Mouse (Mus musculus) large intestine, adult 2 months (tissue): Measurements from ENCODE around the gene Thy1. TPM values are rescaled to one million over a fixed set of nuclear protein-coding genes. Genes with fewer than 3 reads are reported as not detected.

Experiments used
- DNase-seq: peaks from one replicate; pipeline ENCODE4 v3.0.0-alpha.2; 2012; ENCODE audit warnings: low read depth, low spot score
- WGBS: fragments of 180-500 bp; shearing (Covaris S2); methylation state at CpG from one replicate; pipeline ENCODE4 v1.1.7; 2018; 5-methylcytosine and 5-hydroxymethylcytosine counted together
- polyA plus RNA-seq: library from polyadenylated mRNA; depleted of rRNA; stranded (reverse); fragments of >200 nt; gene quantifications from 2 replicates; pipeline ENCODE4 v1.2.3, GENCODE M21; 2012

The Thy1 gene
- polyA plus RNA-seq, 1 experiment = 42.2 TPM

DNA sequence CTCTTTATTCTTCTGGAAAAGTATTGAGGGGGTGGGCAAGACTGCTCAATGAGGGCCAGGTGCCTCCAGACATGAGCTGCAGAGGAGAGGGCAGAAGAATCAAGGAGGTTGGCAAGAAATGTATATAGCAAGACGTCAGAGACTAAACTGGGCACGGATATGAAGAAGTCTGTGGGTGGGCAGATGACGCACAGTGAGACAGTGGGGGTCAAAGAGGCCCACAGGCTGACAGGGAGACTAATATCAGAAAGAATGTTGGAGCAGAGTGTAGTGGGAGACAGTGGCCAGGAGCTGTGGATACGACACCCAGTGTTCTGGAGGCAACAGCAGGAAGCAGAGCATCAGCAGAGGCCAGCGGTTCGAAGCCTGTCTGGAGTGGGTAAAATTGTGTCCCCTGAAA, 15.4 kb downstream of the Thy1 start:
- WGBS = 86% methylated on average over 6 of the region's 6 CpGs
- DNase-seq = no peak

DNA sequence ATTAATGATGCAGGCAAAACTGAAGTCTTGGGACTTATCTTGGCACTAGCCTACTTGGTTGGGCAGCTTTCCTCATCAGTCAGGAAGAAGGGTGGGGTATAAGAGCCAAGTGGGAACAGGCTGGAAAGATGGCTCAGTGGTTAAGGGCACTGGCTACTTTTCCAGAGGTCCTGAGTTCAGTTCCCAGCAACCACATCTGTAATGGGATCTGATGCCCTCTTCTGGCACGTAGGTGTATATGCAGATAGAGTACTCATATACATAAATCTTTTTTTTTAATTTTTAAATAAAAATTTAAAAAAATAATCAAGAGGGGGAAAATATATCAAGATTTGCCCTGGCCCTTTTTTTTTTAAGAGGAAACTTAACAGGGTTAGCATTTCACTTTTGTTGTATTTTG, 22.0 kb downstream of the Thy1 start:
- 26% methylated on average over 1 of the region's 1 CpGs for WGBS
- DNase-seq = no peak

DNA sequence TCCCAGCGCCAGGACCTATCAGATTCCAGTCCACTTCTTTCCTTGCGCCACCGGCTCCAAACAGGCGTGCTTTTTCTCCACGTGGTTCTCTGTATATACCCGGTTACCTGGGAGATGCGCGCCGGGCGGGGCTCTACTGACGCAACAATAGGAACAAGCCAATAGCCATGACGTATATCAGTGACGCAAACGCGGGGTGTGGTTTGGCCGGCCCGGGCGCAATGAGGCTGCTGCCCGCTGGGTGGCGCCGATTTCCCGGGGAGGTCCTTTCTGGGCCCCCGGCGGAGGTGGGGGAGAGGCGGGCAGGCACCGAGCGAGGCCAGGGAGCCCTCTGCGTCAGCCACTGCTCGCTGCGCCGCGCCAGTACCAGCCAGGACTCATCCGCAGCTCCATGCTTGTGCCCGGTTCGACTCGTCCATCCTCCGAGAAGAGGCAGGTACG, 23.6 kb downstream of the Thy1 start, which contains the start of gene Usp2:
Gene Usp2, plus strand, starts transcription at position 237 of the 441 bp plus-strand sequence.
- peak; percentile 92 for DNase-seq
- under 1% methylated on average over 38 of the region's 38 CpGs for WGBS

DNA sequence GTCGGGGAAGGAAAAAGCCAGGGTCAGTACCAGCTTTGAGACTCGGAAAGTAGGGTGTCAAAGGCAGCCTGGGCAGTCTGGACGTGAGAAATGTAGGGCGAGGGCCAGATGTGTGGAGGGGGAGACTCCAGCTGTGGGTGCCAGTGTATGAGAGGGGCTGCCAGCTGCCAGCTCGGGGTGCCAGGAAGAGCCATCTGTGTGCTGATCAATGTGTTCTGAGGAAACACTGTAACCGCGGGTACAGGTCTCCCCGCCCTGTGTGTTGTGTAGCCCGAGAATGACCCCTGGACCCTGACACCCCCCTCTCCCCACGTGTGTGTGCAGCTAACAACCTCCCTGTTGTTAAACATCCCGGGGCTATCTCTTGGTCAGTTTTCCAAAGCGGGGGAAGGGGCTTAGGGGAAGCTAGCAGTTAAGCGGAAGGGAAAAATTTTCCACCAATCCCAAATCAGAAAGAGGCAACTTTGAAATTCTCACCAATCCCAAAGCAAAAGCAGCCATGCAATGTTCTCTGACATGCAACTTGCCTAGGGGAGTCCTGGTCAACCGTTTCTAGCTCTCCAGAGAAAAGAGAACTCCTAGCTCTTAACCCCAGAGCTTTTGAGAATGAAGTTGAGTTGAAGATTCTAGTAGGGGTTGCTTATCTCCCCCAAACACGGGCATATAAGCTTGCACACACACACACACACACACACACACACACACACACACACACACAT, 24.2 kb downstream of the Thy1 start:
- no peak for DNase-seq
- WGBS = 11% methylated on average over 15 of the region's 15 CpGs

DNA sequence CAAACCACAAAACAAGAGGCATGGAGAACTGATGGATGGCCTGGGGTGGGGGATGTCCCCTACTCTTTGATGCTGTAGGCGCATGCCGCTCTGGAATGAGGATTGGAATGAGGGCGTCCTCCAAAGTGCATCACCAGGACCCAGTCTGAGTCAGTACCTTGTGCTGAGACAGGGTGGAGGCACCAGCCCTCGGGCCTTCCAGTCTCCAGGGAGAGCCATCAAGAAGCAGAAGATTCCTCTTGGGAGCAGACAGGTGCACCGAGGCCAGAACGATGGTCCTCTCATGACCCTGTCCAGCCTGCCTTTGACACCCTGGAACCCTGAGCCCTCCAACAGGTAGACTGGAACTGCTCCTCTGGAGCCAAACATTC, 24.8 kb downstream of the Thy1 start:
- DNase-seq = no peak
- 83% methylated on average over 6 of the region's 6 CpGs for WGBS

DNA sequence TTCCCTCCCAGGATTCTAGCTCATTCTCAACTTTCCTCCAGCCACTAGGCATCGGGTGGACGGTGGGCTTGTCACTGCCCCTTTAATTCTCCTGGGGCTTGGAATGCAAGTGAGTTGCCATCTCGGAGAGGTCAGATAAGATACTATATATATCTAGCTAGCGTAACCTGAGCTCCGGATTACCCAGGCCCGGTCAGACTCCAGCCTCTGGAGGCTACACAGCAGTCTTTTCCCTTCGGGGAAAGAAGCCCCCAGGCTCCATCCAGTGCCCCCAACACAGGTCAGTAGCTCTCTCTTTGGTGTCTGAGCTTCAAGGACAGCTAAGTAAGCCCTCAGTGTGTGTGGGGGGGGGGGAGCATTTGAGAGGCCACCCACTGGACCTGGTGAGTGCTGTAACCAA, 26.1 kb downstream of the Thy1 start:
- DNase-seq = no peak
- WGBS = 60% methylated on average over 7 of the region's 7 CpGs

DNA sequence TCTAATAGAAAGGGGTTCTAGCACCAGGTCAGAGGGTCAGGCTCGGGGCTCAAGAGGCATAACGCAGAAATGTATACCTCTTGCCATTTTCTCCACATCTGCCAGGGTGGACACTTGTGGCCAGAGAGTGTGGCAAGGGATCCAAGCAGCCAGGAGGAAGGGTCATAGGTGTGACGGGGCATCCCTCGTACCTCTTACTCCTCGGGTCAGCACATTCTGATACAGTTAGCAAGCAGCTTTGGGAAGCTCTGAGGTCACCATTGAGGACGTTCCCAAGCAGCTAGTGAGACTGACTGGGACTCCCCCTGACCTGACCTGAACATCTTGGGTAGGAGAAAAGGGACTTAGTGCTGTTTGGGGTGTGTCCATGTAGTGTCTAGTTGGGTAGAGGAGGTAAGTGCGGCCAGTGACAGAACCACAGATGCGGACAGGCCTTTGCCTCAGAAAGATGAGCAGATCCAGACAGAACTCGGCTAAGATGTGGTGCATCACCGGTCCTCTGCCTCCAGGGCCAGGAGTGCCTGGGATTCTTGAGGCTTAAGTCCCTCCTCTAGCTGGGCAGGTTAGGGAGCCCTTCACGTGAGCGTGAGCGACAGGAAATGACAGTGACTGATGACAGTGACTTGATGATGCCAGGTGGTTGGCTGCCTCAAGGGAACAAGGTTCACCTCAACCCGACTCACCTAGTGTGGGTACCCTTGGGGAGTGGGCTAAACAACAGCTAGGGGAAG, 27.1 kb downstream of the Thy1 start:
- no peak for DNase-seq
- WGBS = 80% methylated on average over 14 of the region's 14 CpGs

DNA sequence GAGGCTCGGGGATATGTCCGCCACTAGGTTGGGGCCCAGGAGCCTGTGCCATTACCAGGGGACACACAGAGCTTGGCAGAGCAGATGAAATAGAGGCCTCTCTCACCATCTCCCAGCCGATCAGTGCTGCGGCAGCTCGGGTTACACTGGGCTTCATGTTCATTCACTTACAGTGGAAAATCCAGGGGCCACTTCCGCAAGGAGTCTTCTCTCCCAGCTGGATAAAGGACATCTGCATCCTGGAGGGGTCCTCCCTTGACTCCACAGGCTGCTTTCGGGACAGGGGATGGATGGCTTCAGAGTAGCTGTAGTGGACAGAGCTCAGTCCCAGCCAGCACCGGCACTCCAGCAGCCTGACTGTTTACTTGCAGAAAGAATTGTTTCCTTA, 27.7 kb downstream of the Thy1 start:
- 64% methylated on average over 8 of the region's 8 CpGs for WGBS
- no peak for DNase-seq

DNA sequence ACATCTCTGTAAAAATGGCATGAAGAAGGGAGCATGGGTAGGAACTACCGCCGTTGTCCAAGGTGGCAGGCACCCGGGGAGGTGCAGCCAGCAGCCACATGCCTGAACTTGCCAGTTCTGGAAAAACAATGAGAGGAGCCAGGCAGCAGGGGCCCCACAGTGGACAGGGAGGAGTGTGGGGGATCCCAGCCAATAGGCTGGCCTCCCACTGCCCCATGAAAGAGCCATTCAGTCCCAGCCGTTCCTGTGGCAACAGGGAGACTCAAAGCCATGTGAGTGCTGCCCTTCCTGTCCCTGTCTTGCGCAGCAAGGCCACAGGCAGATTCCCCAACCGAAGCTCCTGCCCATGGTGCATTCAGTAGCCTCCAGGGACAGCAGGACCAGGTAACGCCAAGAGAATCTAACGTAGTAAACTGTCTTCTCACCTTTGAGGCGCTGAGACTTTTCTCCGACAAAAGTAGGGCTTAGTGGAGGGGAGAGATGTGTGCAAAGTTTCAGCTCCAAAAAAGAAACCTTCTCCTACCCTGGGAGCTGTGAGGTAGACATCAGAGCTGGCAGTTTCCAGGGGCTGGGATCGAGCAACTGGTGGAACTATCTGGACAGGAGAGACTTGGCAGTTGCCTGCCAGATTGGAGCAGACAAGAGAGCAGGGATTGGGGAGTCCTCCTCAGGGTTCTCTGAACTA, 28.9 kb downstream of the Thy1 start:
- DNase-seq = no peak
- 53% methylated on average over 11 of the region's 11 CpGs for WGBS

DNA sequence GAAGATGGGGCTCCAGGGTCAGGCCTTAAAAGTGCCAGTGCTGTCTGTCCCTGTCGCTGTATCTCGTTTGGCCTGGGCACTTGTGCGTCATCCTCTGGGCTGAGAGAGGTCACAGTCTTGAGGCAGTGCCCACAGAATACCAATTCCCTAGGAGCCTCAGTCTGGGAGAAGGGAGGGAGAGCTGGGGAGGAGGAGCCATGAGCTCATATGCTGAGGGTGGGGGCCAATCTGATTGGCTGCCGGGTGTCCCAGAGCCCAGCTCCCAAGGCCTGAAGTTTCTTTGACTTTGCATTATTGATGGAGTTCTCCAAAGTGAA, 29.4 kb downstream of the Thy1 start:
- DNase-seq = no peak
- 59% methylated on average over 4 of the region's 4 CpGs for WGBS

DNA sequence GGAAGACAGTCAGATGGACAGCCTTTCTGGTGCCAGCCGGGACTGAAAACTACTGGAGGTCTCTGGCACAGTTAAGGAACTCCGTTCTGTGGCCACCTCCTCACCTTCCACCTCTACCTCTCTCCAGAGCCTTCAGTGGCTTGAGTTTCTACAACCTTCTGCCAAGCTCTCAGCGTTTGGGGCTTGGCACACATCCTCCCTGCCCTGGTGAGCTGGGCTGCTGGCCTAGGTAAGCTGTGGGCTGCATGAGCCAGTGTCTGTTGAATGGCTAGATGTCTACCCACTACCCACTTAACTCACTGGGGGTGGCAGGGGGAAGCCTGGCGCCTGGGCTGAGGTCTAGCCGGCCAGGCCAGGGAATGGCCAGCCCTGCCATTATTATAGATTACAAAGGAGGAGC, 29.9 kb downstream of the Thy1 start:
- 87% methylated on average over 5 of the region's 5 CpGs for WGBS
- DNase-seq = no peak

DNA sequence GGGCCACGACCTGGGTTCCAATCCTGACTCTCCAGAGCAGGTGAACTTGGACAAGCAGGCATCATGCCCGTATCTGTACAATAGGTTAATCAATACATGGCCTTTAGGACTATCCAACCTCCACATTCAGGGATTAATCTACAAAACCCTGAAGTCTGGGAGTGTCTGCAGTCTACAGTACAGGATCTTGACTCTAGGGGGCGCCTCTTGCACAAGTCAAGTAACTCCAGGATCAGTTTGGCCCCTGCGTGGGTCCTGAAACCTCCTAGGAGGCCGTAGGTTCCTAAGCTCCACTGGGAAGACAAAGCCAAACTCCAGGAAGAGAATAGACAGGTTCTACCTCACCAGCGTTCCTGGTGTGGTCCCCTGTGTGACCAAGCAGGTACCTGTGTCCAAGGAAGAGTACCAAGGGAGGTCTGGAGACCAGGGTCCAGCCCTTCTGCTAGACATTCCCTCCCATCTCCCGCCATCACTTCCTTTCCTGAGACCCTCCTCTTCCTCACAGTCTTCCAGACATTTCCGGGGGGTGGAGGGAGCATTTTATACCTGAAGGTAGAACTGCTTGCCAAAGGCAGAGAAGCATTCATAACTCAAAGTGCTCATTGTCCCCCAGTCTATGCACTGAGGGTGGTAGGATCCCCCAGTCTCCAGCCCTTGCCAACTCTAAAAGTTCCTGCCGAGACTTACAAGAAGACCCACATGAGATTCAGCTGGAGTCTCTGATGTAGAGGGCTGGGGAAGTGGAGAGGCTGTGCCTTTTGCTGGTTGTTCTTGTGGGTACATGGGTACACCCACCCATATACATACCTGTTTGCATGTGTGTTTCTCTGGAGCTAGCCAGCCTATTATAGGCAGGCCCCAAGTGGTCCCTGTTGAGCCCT, 31.5 kb downstream of the Thy1 start:
- 64% methylated on average over 9 of the region's 9 CpGs for WGBS
- DNase-seq = no peak

DNA sequence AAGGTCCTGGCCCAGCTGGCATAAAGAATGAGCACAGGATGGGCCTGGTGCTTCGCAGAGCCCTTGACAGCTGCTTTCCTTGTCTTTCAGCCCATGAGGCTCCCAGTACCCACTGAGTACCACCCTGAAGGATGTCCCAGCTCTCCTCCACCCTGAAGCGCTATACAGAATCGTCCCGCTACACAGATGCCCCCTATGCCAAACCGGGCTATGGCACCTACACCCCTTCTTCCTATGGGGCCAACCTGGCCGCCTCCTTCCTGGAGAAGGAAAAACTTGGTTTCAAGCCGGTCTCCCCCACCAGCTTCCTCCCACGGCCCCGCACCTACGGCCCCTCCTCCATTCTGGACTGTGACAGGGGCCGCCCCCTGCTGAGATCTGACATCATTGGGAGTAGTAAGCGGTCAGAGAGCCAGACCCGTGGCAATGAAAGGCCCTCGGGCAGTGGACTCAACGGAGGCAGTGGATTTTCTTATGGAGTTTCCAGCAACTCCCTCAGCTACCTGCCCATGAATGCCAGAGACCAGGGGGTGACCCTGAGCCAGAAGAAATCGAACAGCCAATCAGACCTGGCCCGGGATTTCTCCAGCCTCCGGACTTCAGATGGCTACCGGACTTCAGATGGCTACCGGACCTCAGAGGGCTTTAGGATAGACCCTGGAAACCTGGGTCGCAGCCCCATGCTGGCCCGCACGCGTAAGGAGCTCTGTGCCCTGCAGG, 32.3 kb downstream of the Thy1 start:
- no peak for DNase-seq
- WGBS = 83% methylated on average over 24 of the region's 24 CpGs

DNA sequence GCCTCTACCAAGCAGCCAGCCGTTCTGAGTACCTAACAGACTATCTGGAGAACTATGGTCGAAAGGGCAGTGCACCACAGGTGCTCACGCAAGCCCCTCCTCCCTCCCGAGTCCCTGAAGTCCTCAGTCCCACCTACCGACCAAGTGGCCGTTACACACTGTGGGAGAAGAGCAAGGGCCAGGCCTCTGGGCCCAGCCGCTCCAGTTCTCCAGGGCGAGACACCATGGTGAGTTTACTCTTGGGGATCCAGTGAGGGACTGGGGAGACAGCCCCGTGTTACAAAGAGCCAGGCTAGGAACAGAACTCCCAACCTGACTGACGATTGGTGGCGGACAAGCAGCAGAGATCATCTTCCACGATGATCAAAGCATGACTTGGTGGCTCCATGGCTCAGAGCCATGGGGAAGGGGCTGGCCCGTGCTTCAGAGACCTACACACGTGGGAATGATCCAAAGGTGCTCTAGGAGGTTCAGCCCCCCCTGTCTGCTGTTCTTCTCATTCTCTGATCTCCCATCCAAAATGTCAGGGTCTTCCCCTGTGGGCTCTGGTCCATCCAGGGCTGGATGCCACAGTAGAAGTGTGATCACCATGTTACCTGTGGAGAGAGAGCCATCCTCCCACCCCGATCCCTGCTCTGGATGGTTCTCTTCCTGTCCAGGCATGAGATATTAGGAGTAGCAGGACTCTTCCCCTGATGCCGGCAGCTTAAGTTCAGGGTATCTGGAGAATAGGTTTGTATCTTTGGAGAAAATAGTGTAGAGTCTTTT, 33.0 kb downstream of the Thy1 start:
- WGBS = 75% methylated on average over 16 of the region's 16 CpGs
- no peak for DNase-seq

DNA sequence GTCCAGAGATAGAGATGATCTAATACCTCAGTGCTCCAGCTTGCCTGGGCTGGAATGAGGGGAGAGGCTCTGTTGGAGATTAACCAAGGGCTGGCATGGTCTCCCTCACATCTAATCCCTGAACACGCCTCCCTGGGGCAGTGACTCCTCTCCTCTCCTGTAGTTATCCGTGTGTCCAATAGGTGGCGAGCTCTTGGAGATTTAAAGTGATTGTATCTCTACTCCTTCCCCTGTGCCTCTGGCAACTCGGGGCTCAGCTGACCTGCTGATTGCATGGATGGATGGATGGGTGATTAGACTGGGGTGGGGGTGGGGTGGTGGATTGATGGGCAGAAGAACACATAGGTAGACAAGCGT, 33.6 kb downstream of the Thy1 start:
- WGBS = 18% methylated on average over 5 of the region's 5 CpGs

DNA sequence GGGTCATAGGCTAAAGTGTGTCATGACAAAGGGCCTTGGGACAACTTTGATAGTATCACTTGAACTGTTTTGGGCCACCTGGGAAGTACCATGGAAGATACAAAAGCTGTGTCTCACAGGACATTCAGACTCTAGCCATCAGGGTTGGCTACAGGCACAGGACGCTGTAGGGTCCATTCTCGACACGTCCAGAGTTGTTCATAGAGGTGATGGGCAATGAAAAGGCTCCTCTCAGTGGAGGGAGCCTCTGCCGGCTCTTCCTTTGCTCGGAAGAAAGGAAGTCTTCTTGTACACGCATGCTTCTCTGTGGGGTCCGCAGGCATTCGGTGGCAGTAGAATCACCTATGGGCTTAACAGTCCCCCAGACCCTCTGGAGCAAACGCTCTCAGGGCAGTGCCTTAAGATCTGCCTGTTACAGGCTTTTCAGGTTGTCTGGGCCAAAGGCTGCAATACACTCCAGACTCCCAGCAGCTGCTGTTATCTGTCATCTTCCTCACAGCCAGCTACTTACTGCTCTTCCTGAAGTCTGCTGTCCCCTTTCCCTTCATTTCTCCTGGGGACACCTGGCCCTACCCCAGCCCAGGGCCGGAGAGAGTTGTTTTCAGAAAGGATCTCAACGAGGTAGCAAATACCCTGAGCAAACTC, 34.2 kb downstream of the Thy1 start:
- WGBS = 83% methylated on average over 11 of the region's 11 CpGs
- no peak for DNase-seq

More for the DNA sequence above, 33.6 kb downstream of the Thy1 start:
- DNase-seq = no peak

DNA sequence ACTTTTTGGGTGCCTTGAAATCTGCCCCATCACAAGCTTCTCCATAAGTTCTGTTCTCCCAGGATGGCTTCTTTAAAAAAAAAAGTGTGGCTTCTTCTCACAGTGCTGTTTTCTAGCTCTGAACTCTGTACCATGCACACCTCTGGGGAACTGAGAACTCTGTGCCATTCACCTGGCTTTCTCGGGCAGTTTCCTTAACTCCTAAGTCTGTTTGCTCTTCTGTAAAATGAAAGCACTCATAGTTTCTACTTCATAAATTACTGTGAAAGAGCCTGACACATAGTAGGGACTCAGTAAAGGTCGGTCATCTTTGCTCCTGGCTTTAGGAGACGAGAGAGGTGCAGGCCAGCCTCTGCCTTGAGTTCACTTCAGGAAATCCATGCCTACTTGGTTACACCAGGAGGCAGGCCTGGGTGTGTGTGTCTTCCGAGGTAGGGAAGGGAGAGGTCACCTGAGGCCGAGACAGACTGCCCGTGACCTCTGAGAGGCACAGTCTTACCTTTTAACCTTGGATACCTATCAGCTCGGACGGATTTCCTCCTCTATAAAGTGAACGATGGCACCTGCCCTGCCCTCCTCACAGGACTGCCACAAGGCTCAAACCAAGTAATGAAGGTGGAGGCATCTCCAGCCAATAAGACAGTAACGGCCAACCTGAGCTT, 35.1 kb downstream of the Thy1 start:
- 34% methylated on average over 10 of the region's 10 CpGs for WGBS
- no peak for DNase-seq
